Mouse (Mus musculus) lung, postnatal 10 days (tissue): ENCODE measurements around the gene Zfp282.

Experiments used
- DNase-seq: peaks from one replicate; pipeline ENCODE4 v3.0.0; 2021

Gene Zfp282

GRCm38 (mm10) chr6:47903587-47903986 is 26.6 kb downstream of the Zfp282 start:
- DNase-seq: no peak

- DNase-seq: no peak
Observed at GRCm38 (mm10) chr6:47904361-47904760, 27.4 kb downstream of the Zfp282 start.

GRCm38 (mm10) chr6:47904917-47905695 is 28.1 kb downstream of the Zfp282 start:
- DNase-seq: no peak

GRCm38 (mm10) chr6:47906326-47906725 is 29.3 kb downstream of the Zfp282 start:
- no peak for DNase-seq

- no peak for DNase-seq
Observed at GRCm38 (mm10) chr6:47909007-47909406, 32.0 kb downstream of the Zfp282 start.

- DNase-seq: no peak
Observed at GRCm38 (mm10) chr6:47911650-47912049, 34.6 kb downstream of the Zfp282 start.

- no peak for DNase-seq
Observed at GRCm38 (mm10) chr6:47912991-47913390, 36.0 kb downstream of the Zfp282 start.

GRCm38 (mm10) chr6:47917051-47917450 is 40.0 kb downstream of the Zfp282 start:
- no peak for DNase-seq

GRCm38 (mm10) chr6:47918768-47919274 is 41.8 kb downstream of the Zfp282 start:
- DNase-seq: peak; percentile 57

GRCm38 (mm10) chr6:47919646-47920446 is 42.8 kb downstream of the Zfp282 start:
- DNase-seq: no peak

GRCm38 (mm10) chr6:47920447-47921340 is 43.7 kb downstream of the Zfp282 start, which contains the start of gene Zfp212:
Gene Zfp212, plus strand, starts transcription at chr6:47920476.
- DNase-seq: peak; percentile 95

GRCm38 (mm10) chr6:47942461-47942860 is 65.5 kb downstream of the Zfp282 start:
- DNase-seq: no peak

- peak; percentile 77 for DNase-seq
Observed at GRCm38 (mm10) chr6:47943021-47943691, 66.2 kb downstream of the Zfp282 start.

GRCm38 (mm10) chr6:47943721-47944120 is 66.7 kb downstream of the Zfp282 start:
- DNase-seq: no peak

GRCm38 (mm10) chr6:47947388-47947787 is 70.4 kb downstream of the Zfp282 start:
- no peak for DNase-seq

- DNase-seq: peak; percentile 97
Observed at GRCm38 (mm10) chr6:47953191-47953726, 76.3 kb downstream of the Zfp282 start, which contains the start of gene Zfp956. Gene Zfp956, plus strand, starts transcription at chr6:47953390.

- DNase-seq: no peak
Observed at GRCm38 (mm10) chr6:47954425-47954824, 77.4 kb downstream of the Zfp282 start.

GRCm38 (mm10) chr6:47957816-47958215 is 80.8 kb downstream of the Zfp282 start:
- no peak for DNase-seq
